Comparison of ENCODE assay signal across 22 mouse cellular contexts in genomic region chr10:7264721-7265120, GRCm38 (mm10). TPM values are rescaled to one million over a fixed set of nuclear protein-coding genes. Genes with fewer than 3 reads are reported as not detected.
DNase-seq lines count a peak whose midpoint lies in the region; ATAC-seq lines count a peak whose summit lies in the region.
"Had no signal": no experiment of that assay in that cellular context is flagged by ENCODE, and none has a peak within 500 bp of the region (broad histone marks: within the 10 kb centered on the region; RNA-seq: fewer than 3 reads in every experiment).

No protein-coding gene starts in this region.

- WGBS in hindbrain, embryonic 11.5 days = 95% methylated on average over 4 of the region's 4 CpGs
- WGBS in hindbrain, embryonic 13.5 days = 77% methylated on average over 4 of the region's 4 CpGs
- 86% methylated on average over 4 of the region's 4 CpGs for WGBS in midbrain, embryonic 11.5 days
- 73% methylated on average over 4 of the region's 4 CpGs for whole genome bisulfite sequencing in midbrain, embryonic 15.5 days

- no peaks in the 10 kb centered on the region for H3K36me3 ChIP-seq in hindbrain, embryonic 11.5 days (ENCODE audit: control insufficient read depth, insufficient read depth, low read length)
- H3K36me3 ChIP-seq in hindbrain, embryonic 13.5 days = no peaks in the 10 kb centered on the region
- H3K36me3 ChIP-seq in midbrain, embryonic 11.5 days (ENCODE audit: control insufficient read depth, insufficient read depth, low read length) = no peaks in the 10 kb centered on the region
- no peaks in the 10 kb centered on the region for H3K36me3 ChIP-seq in midbrain, embryonic 15.5 days (replicated peaks)
- H3K36me3 ChIP-seq: embryonic facial prominence, embryonic 10.5 days; embryonic facial prominence, embryonic 13.5 days; forebrain, embryonic 12.5 days; forebrain, embryonic 15.5 days; heart, embryonic 10.5 days; intestine, embryonic 15.5 days had no signal

- H3K4me2 ChIP-seq in hindbrain, embryonic 11.5 days (replicated peaks; ENCODE audit: low read depth, low read length) = no peak overlapping the region
- H3K4me2 ChIP-seq in hindbrain, embryonic 13.5 days = no peak overlapping the region
- no peak overlapping the region for H3K4me2 ChIP-seq in midbrain, embryonic 11.5 days
- H3K4me2 ChIP-seq in midbrain, embryonic 15.5 days = no peak overlapping the region
- H3K4me2 ChIP-seq: embryonic facial prominence, embryonic 13.5 days; forebrain, embryonic 12.5 days; forebrain, embryonic 15.5 days; intestine, embryonic 15.5 days had no signal

- no peaks in the 10 kb centered on the region; the same call in 1 of the 2 replicates for H3K4me1 ChIP-seq in hindbrain, embryonic 11.5 days (replicated peaks; ENCODE audit: control insufficient read depth, insufficient read depth, low read length)
- peaks cover 4% of the 10 kb centered on the region; the same call in 1 of the 2 replicates for H3K4me1 ChIP-seq in hindbrain, embryonic 13.5 days (replicated peaks)
- no peaks in the 10 kb centered on the region for H3K4me1 ChIP-seq in midbrain, embryonic 11.5 days (ENCODE audit: control insufficient read depth, insufficient read depth, low read length)
- peaks cover 6% of the 10 kb centered on the region; the same call in 1 of the 2 replicates for H3K4me1 ChIP-seq in midbrain, embryonic 15.5 days
- H3K4me1 ChIP-seq: heart, embryonic 10.5 days; intestine, embryonic 15.5 days had no signal

- peak; percentile 2 for DNase-seq in embryo, embryonic 10 days (ENCODE audit: low spot score)
- DNase-seq in embryo, embryonic 11 days = no peak
- DNase-seq in hindbrain, embryonic 11.5 days (ENCODE audit: low spot score) = no peak
- no peak for DNase-seq in midbrain, embryonic 11.5 days (ENCODE audit: low spot score, missing footprints)
- DNase-seq: adrenal gland, postnatal 10 days; adrenal gland, postnatal 36 days; cerebellum, adult 18-20 months; cerebellum, adult 9-10 months; cerebellum, postnatal 14 days; gastrocnemius, postnatal 25 days; heart, adult 2 months had no signal

- ATAC-seq in hindbrain, embryonic 11.5 days (ENCODE audit: low FRiP score) = no peak
- ATAC-seq in hindbrain, embryonic 13.5 days (ENCODE audit: low FRiP score) = no peak
- no peak for ATAC-seq in midbrain, embryonic 11.5 days (ENCODE audit: low FRiP score)
- no peak for ATAC-seq in midbrain, embryonic 15.5 days (replicated peaks)
- ATAC-seq: activated CD4-positive, CD25-positive, alpha-beta regulatory T cell, adult 4 months; forebrain, embryonic 15.5 days; hindbrain, embryonic 16.5 days; intestine, embryonic 15.5 days had no signal

- no peaks in the 10 kb centered on the region for H3K27me3 ChIP-seq in hindbrain, embryonic 11.5 days (ENCODE audit: control insufficient read depth, insufficient read depth, low read length)
- H3K27me3 ChIP-seq in hindbrain, embryonic 13.5 days = no peaks in the 10 kb centered on the region
- no peaks in the 10 kb centered on the region for H3K27me3 ChIP-seq in midbrain, embryonic 11.5 days (ENCODE audit: control insufficient read depth, insufficient read depth, low read length)
- H3K27me3 ChIP-seq in midbrain, embryonic 15.5 days (replicated peaks) = no peaks in the 10 kb centered on the region
- H3K27me3 ChIP-seq: embryonic facial prominence, embryonic 13.5 days; forebrain, embryonic 12.5 days; forebrain, embryonic 15.5 days; intestine, embryonic 15.5 days had no signal

- no peaks in the 10 kb centered on the region for H3K9me3 ChIP-seq in hindbrain, embryonic 11.5 days (ENCODE audit: control insufficient read depth, low read length)
- H3K9me3 ChIP-seq in hindbrain, embryonic 13.5 days = no peaks in the 10 kb centered on the region
- no peaks in the 10 kb centered on the region for H3K9me3 ChIP-seq in midbrain, embryonic 11.5 days (ENCODE audit: control insufficient read depth, low read length)
- H3K9me3 ChIP-seq in midbrain, embryonic 15.5 days = no peaks in the 10 kb centered on the region
- H3K9me3 ChIP-seq: embryonic facial prominence, embryonic 10.5 days; embryonic facial prominence, embryonic 13.5 days; forebrain, embryonic 12.5 days; forebrain, embryonic 15.5 days; heart, embryonic 10.5 days; intestine, embryonic 15.5 days had no signal

- no peak overlapping the region for H3K9ac ChIP-seq in hindbrain, embryonic 11.5 days (ENCODE audit: low read depth, low read length)
- H3K9ac ChIP-seq in hindbrain, embryonic 13.5 days = no peak overlapping the region
- H3K9ac ChIP-seq in midbrain, embryonic 11.5 days (ENCODE audit: low read length) = no peak overlapping the region
- H3K9ac ChIP-seq in midbrain, embryonic 15.5 days = no peak overlapping the region
- H3K9ac ChIP-seq: embryonic facial prominence, embryonic 13.5 days; forebrain, embryonic 12.5 days; forebrain, embryonic 15.5 days; intestine, embryonic 15.5 days had no signal

- no peak overlapping the region for H3K4me3 ChIP-seq in hindbrain, embryonic 11.5 days (ENCODE audit: low read depth, low read length)
- no peak overlapping the region for H3K4me3 ChIP-seq in hindbrain, embryonic 13.5 days
- no peak overlapping the region for H3K4me3 ChIP-seq in midbrain, embryonic 11.5 days (ENCODE audit: low read depth, low read length)
- no peak overlapping the region for H3K4me3 ChIP-seq in midbrain, embryonic 15.5 days
- H3K4me3 ChIP-seq: embryonic facial prominence, embryonic 10.5 days; embryonic facial prominence, embryonic 13.5 days; erythroblast, embryonic 14.5 days; forebrain, embryonic 12.5 days; forebrain, embryonic 15.5 days; heart, adult 2 months; heart, embryonic 10.5 days; intestine, embryonic 15.5 days had no signal

- H3K27ac ChIP-seq in hindbrain, embryonic 11.5 days (ENCODE audit: low read depth, low read length) = 0 out of 2 replicates have a peak overlapping the region, but pooled peaks have one; percentile 55
- no peak overlapping the region for H3K27ac ChIP-seq in hindbrain, embryonic 13.5 days
- H3K27ac ChIP-seq in midbrain, embryonic 11.5 days (ENCODE audit: low read depth, low read length) = 0 out of 2 replicates have a peak overlapping the region, but pooled peaks have one; percentile 20
- H3K27ac ChIP-seq in midbrain, embryonic 15.5 days = no peak overlapping the region
- H3K27ac ChIP-seq: embryonic facial prominence, embryonic 10.5 days; forebrain, embryonic 12.5 days; forebrain, embryonic 15.5 days; heart, adult 2 months; heart, embryonic 10.5 days; intestine, embryonic 15.5 days had no signal

RNA-seq across cellular contexts. Expression of gene Cnksr3, which starts 52.7 kb away (rescaled TPM):
- 5.9 and 6.3 TPM in 2 replicates for polyA plus RNA-seq in hindbrain, embryonic 11.5 days (2014; fragmentation: Nextera tagmentation; extraction: Ambion mirVana)
- polyA plus RNA-seq in hindbrain, embryonic 13.5 days (2015; fragmentation: Nextera tagmentation; extraction: Ambion mirVana) = 3.0 and 3.4 TPM in 2 replicates
- polyA plus RNA-seq in midbrain, embryonic 11.5 days (2014; fragmentation: Nextera tagmentation; extraction: Ambion mirVana) = 6.7 and 7.4 TPM in 2 replicates
- 2.1 TPM in 2 replicates for polyA plus RNA-seq in midbrain, embryonic 15.5 days (2015; fragmentation: Nextera tagmentation; extraction: Ambion mirVana)

Comparison
In these comparisons a context has a peak if more than half of its experiments do, and no peak if none do; other contexts are left out.
1. H3K27ac ChIP-seq: peak in hindbrain, embryonic 11.5 days (single experiment) and midbrain, embryonic 11.5 days (single experiment); none in hindbrain, embryonic 13.5 days (single experiment) and midbrain, embryonic 15.5 days (single experiment).